Mouse (Mus musculus): ENCODE data around the gene Dynlt1b.
"Not testable (repeated sequence)": the region's sequence is repeated elsewhere in the genome, so short reads cannot be mapped to it uniquely, and the experiment has no call there.

The Dynlt1b gene

GRCm38 (mm10) chr17:6422805-6423204 is 7.1 kb upstream of the Dynlt1b start:
- DNase-seq (ENCODE audit: low spot score) = peak; percentile 44

GRCm38 (mm10) chr17:6424294-6424980 is 5.5 kb upstream of the Dynlt1b start:
- DNase-seq (ENCODE audit: low spot score) = not testable (repeated sequence)

DNA sequence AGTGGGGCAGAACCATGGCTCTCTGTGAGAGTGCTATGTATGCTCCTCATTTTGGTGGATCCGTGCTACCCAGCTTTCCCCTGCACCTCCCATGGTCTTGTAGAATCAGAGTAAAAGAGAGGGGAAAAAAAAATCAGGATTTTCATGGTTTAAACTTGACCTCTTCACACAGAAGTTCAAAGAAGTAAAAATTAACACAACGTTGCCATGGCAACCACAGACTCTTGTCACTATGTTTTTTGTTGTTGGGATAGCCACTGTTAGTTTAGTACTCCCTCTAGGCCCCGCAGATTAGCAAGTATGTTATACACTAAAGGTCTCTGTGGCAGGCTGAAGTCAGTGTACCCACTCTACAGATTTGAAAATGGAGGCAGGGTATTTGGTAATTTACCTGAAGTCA is 4.6 kb upstream of the Dynlt1b start:
- not testable (repeated sequence) for DNase-seq (ENCODE audit: low spot score)

DNA sequence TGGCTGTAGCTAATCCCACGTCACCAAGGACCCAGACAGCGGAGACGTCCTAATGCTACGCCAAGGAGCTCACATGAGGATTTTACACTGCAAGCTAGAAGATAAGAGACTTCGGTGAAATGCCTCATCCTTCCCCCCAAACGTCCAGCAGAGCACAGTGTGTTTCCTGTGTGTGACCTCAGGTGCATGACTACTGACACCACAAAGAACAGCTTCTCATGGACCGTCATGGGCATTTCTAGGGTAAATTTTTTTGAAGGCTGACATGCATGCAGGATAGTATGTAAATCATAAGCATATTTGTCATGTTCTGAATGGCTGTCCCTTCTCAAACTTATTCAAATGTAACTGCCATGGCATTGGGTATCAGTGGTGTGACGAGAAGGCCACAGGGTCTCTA is 3.0 kb upstream of the Dynlt1b start:
- DNase-seq (ENCODE audit: low spot score) = peak; percentile 74

GRCm38 (mm10) chr17:6428926-6429325 is 986 bp upstream of the Dynlt1b start:
- not testable (repeated sequence) for DNase-seq (ENCODE audit: low spot score)

- not testable (repeated sequence) for DNase-seq (ENCODE audit: low spot score)
Observed at GRCm38 (mm10) chr17:6430410-6431001, 594 bp downstream of the Dynlt1b start.

DNA sequence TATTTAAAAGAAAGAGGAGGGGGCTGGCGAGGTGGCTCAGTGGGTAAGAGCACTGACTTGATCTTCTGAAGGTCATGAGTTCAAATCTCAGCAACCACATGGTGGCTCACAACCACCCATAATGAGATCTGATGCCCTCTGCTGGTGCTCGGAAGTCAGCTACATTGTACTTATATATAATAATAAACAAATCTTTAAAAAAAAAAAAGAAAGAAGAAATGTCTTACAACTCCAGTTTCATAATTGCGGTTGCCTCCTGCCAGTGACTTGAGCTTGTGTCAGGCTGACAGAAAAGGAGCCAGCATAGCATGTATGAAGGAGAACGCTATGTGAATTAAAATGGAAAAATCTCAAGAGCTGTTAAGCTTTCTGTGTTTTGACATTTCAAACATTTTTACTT is 2.5 kb downstream of the Dynlt1b start:
- peak; percentile 49 for DNase-seq (ENCODE audit: low spot score)

DNA sequence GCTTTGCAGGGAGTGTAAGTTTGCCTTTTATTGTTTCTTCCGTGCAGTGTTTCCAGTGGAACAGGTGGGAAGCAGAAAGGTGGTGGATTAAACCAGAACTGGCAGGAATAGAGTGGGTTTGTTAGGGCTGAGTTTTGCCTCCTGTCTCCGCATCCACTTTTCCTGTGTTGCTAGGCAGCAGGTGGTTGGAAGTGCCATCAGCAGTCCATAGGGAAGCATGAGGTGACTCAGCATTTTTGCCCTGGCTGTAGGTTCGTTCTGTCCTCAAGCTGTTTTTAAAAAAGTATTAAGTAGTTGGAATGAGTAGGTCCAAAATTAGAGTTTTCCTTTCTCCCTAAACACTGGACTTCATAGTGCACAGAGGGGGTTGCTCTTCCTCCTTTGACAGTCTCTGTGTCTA is 3.8 kb downstream of the Dynlt1b start:
- DNase-seq (ENCODE audit: low spot score) = not testable (repeated sequence)

DNA sequence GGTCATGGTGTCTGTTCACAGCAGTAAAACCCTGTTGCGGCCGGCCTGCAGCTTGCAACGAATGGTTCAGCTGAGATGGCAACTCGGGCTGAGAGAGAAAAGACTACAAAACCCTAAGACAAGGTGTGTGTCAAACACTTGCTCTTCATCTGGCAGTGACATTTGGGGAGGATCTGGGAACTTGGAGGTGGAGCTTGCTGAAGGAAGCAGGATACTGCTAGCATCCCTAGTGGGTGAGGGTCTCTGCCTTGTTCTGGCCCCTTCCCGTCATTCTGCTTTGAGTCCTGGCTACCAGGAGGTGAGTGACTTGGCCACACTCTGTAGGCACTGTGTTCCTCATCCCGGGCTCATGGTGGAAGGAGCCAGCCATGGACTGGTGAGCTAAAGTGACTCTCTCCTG is 8.2 kb downstream of the Dynlt1b start:
- DNase-seq (ENCODE audit: low spot score) = not testable (repeated sequence)

GRCm38 (mm10) chr17:6439913-6440312 is 10.0 kb downstream of the Dynlt1b start:
- DNase-seq (ENCODE audit: low spot score) = not testable (repeated sequence)

DNA sequence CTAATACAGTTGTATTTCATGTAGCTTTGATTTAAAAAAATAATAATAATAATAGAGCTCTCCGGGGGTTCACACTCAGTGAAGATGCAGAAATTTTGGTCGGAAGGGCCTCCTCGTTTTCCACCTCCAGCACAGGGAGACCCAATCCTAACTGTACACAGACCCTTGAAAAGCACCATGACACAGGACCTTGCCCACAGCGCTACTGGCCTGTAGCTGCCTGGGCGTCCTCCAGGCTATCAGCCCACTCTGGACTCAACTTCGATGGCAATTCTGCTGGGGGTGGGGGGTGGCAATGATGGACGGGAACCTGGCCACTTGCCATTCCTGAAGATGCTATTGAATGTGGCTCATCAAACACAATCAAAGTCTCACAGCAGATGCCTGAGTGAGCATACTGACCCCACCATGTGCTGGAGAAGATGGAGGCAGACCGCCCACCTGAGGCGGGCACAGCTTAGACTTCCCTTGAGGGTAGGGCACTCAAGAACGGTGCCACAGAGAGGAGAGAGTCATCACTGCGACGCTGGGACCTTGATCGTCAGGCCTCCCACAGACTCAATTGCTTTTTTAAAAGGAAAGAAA is 10.7 kb downstream of the Dynlt1b start:
- DNase-seq (ENCODE audit: low spot score) = not testable (repeated sequence)

DNA sequence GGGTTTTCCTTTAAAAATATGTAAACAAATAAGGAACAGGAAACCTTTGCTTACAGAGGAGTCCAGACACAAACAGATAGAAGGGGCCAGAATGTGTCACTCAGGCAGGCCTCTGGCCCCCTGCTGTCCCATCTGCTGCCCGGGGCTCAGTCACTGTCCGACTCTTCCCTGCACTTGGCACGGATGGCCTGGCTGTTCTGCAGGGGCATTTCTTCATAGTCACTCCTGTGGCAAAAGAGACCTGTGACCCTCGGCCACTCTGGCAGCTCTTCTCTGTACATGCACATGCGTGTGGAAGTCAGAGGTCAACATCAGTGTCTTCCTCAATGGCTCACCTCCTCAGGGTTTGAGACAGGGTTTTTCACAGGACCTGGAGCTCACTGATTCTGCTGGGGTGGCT is 11.3 kb downstream of the Dynlt1b start:
- not testable (repeated sequence) for DNase-seq (ENCODE audit: low spot score)

GRCm38 (mm10) chr17:6442513-6442912 is 12.6 kb downstream of the Dynlt1b start:
- DNase-seq (ENCODE audit: low spot score) = not testable (repeated sequence)

DNA sequence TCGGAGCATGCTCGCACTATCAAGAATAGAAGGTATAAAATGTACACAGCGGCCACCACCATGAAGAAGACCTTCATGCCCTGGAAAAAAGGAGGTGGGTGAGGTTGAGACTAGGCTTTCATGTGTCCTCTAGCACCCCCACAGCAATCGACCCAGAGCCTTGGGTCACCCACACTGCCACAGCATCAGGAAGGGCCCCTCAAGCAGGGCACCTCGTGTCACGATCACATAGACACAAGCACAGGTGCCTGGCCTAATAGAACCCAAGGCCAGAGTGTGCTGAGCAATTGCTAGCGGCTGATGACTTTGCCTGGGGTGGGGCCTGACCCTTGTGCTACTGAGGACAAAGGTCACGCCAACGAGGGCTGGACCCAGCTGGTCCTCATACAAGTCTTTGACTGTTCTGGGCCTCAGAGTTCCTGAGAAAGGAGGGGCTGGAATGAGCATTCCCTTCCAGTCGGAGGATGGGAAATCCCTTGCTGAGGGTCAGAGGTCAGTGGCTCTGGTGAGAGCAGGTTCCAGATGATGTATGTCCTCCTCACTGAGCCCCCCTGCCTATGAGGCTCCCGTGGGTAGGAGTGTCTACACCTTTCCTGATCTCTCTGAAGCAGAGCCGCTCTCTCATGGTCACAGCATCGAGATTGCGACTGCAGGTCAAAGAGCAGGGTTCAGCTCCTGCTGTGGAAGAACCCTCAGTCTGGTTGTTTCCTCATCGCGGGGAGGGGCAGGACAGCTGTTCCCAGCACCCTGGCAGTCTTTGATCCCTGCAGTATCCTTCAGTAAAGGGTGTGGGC is 16.1 kb downstream of the Dynlt1b start:
- DNase-seq (ENCODE audit: low spot score) = not testable (repeated sequence)

DNA sequence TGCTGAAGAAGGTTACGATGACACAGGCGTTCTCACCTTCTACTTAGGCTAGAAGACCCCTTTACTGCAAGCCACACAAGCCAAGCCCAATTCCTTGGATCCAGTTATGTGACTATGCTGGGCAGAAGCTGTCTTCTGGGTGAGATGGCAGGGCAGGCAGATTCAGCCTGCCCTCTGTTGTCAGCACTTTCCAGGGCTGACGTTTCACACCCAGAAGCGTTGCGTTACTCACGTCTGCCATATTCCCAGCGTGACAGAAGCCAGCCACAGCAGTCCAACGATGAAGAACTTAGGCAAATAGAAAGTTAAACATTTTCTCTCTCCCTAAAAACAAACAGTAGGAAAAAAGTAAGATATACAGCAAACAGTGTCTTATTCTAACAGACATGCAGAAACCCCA is 18.4 kb downstream of the Dynlt1b start:
- not testable (repeated sequence) for DNase-seq (ENCODE audit: low spot score)

DNA sequence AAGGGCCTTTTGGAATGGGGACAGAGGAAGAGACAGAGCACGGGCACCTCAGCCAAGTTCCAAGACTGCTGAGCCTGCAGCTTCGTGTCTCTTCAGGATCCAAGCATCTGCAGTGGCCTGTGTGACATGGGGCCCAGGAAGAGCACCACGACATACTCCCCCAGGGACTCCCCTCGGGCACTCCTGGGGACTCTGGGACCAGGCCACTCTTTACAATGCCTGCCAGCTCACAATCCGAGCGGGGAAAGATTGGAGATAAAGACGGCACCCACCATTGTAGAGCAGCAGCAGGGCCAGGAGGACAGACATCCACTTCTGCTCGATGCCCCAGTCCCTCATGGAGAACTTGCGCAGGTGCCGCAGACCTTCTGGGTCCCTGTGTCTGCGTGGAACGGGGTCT is 19.3 kb downstream of the Dynlt1b start:
- DNase-seq (ENCODE audit: low spot score) = not testable (repeated sequence)

DNA sequence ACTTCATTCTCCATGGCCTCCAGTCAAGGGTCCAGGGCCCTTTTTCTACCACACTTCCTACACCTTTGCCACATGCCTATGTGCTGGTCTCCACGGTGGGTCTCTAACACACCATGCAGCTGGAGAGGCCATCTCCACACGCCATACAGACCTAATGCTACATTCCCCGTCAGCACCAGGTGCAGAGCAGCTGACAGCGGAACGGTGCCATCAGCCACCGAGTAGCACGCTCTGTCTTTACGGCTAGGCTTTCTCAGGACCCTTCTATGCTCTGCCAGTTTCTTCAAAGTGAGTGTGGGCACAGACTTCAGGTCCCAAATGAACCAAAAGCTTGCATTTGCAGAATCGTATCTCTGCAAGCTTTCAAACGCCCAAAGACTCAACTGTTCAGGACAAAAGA is 21.3 kb downstream of the Dynlt1b start:
- DNase-seq (ENCODE audit: low spot score) = not testable (repeated sequence)

- not testable (repeated sequence) for DNase-seq (ENCODE audit: low spot score)
Observed at GRCm38 (mm10) chr17:6452689-6453088, 22.8 kb downstream of the Dynlt1b start.

- DNase-seq (ENCODE audit: low spot score) = not testable (repeated sequence)
Observed at GRCm38 (mm10) chr17:6454703-6455102, 24.8 kb downstream of the Dynlt1b start.

GRCm38 (mm10) chr17:6455883-6456282 is 26.0 kb downstream of the Dynlt1b start:
- not testable (repeated sequence) for DNase-seq (ENCODE audit: low spot score)

DNA sequence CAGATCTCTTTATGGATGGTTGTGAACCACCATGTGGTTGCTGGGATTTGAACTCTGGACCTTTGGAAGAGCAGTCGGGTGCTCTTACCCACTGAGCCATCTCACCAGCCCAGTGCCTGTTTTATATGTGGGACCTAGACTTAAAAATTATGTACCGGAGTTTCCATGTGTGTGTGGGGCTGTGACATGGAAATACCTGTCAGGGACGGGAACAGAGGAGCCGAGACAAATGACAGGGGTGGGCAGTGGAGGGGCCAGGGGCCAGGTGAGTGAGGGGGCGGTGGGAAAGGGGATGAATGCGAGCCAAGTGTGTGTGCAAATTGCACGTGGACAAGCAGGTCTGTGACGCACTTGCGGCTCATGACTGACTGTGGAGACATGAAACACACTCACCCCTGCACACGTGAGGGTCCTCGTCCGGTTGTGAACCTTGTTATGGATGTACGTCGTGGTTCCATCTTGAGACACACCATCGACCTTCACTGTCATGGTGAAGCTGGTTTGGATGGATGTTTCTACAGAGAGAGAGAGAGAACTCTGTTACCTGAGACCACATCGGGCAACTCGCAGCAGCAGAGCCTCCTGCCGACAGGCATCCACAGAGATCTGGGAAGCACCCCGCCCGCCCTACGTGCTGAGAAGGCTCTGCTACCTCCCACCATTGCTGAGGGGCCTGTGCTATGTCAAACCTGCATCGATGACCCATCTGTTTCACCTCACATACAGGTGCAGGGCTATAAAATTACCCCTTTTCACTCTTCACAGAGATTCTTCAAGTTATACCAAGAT is 26.9 kb downstream of the Dynlt1b start:
- not testable (repeated sequence) for DNase-seq (ENCODE audit: low spot score)
